Mouse (Mus musculus) spleen, embryonic (tissue): ENCODE results near the gene Pnpla2.

Experiments used
- CTCF ChIA-PET: fragments of 350-600 bp; sonication (Branson Sonifier 250); formaldehyde crosslinking; loops from one replicate; lab custom pipeline; 2022; lab: Charles Lee

The Pnpla2 gene

DNA sequence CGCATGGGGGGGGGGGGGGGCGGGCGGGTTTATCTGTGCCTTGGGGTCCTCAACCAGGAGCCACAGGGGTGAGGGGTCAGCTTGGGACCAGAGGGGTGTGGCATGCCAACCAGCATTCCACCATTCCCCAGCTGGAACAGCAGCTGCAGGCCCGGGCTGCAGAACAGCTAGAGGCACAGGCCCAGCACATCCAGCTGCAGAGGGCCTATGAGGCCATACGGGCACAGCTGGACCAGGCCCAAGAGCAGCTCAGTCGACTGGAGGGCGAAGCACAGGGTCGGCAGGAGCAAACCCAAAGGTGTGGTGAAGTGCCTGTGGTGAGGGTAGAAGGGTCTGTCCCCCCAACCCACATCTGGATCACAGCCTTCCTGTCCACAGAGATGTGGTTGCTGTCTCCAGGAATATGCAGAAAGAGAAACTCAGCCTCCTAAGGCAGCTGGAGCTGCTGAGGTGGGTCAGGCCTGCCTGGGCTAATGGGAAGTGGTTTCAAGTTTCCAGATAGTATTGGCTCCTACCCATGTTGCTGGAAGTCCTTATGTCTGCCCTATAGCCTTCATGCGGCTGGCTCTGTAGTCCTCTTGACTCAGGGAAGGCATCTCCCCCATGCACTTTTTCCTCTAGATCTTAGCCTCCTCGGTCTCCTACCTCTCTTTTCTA, 10.5 kb downstream of the Pnpla2 start:
- CTCF ChIA-PET, result interaction anchor here (0.6 kb wide), 1 partner anchor 8 kb away, joined by 3 read pairs; no protein-coding TSS in a partner anchor

GRCm38 (mm10) chr7:141466045-141466394, 11.0 kb downstream of the Pnpla2 start:
- CTCF ChIA-PET, result interaction anchor here (0.6 kb wide), 1 partner anchor 8 kb away, joined by 3 read pairs; no protein-coding TSS in a partner anchor

- CTCF ChIA-PET, result interaction anchor here (0.6 kb wide), 1 partner anchor 16 kb away, joined by 3 read pairs; no protein-coding TSS in a partner anchor
Observed at GRCm38 (mm10) chr7:141466607-141467148, 11.7 kb downstream of the Pnpla2 start.

GRCm38 (mm10) chr7:141467230-141468030, 12.4 kb downstream of the Pnpla2 start, which contains the start of gene Cd151:
TSS of gene Cd151 (plus strand) at chr7:141467392.
- CTCF ChIA-PET, result interaction anchor here (0.6 to 1.0 kb wide), 2 partner anchors 8 to 17 kb away, joined by 3 read pairs; no protein-coding TSS in a partner anchor

DNA sequence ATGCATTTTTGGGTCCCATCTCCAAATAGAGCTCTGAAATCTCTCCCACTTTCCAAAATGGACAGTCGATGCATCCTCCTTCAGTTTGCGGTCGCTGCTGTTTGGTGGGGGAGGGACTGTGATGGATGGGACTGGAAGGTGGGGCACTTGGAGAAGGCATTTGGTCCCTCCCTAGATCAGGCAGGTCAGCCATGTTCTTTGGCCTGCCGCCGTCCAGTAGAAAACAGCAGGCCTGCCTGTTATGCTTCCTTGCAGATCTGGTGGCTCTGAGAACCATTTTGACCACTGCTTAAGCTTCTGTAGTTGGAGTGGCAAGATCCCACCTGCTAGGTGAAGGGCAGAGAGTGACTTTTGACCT, 13.1 kb downstream of the Pnpla2 start:
- CTCF ChIA-PET, result interaction anchor here (1.0 kb wide), 1 partner anchor 9 kb away, joined by 3 read pairs; no protein-coding TSS in a partner anchor

GRCm38 (mm10) chr7:141468522-141469211, 13.7 kb downstream of the Pnpla2 start:
- CTCF ChIA-PET, result interaction anchor here (0.5 to 1.0 kb wide), 2 partner anchors 9 to 1350 kb away, joined by 3 to 11 read pairs; no protein-coding TSS in a partner anchor

- CTCF ChIA-PET, result interaction anchor here (0.5 kb wide), 1 partner anchor 19 kb away, joined by 3 read pairs; no protein-coding TSS in a partner anchor
Observed at GRCm38 (mm10) chr7:141469352-141469751, 14.4 kb downstream of the Pnpla2 start.

GRCm38 (mm10) chr7:141469901-141470636, 15.1 kb downstream of the Pnpla2 start:
- CTCF ChIA-PET, result interaction anchor here (0.5 kb wide), 1 partner anchor 20 kb away, joined by 3 read pairs; no protein-coding TSS in a partner anchor

DNA sequence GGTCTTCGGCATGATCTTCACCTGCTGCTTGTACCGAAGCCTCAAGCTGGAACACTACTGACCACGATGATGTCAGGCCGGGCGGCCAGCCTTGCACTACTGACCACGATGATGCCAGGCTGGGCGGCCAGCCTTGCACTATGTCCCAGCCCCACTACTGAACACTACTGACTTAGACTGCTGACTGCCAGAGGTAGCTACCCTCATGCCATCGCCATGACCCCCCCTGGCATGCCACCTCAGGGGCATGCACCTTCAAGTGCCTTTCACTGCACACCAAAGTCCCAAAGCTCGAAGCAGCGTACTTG, 15.6 kb downstream of the Pnpla2 start:
- CTCF ChIA-PET, result no interaction called here

DNA sequence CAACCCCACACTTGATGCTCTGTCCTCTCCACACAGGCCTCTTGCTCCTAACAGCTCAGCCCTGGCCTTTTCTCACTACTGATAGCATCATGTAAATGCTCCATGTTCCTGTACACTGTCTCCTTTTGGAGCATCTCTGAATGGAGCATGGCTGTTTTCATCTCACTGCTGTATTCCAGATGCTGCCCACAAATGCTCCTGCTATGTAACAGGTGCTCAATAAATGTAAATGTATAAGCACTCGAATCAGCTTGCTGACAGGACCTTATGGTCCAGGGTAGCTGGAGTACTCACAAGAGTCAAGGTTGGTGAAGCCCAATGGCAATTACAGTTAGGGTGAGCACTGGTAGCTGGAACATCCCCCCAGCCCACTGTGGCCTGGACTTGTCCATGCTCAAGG, 16.2 kb downstream of the Pnpla2 start:
- CTCF ChIA-PET, result interaction anchor here (1.1 kb wide), 1 partner anchor 10 kb away, joined by 6 read pairs; no protein-coding TSS in a partner anchor

DNA sequence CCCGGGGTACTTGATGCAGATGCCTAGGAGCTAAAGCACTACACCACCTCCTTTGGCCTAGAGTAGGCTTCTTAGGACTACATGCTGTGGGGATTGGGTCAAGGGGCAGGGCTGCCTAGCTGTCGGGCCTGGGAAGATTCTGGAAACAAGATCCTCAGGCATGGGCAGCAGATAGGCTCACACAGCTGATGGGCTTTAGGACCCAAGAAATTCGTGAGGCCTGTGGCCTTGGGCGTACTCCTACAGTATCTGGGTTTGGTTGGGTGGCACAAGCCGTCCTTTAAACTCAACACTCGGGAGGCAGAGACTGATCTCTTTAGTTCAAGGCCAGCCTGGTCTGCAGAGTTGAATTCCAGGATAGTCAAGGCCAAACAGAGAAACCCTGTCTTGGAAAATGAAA, 17.2 kb downstream of the Pnpla2 start:
- CTCF ChIA-PET, result no interaction called here

DNA sequence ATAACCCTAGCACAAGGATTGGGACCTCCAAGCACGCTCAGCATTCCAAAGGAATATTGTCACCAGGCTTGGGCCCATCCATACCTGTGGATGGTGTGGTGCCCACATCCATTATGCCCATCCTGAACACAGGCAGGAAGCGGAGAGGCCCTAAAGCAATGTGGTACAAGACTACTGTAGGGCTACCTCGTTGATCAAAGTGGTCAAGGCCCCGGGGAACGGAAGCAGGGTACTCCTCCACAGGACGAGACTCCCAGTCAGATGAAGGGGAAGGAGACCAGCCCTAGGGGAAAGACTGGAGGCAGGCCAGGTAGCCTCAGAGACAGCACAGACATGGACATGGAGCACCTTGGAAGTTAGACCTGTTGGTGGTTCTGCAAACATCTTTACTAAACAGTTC, 17.8 kb downstream of the Pnpla2 start:
- CTCF ChIA-PET, result no interaction called here

- CTCF ChIA-PET, result interaction anchor here (0.6 kb wide), 1 partner anchor 1975 kb away, joined by 3 read pairs; no protein-coding TSS in a partner anchor
Observed at GRCm38 (mm10) chr7:141474160-141474559, 19.2 kb downstream of the Pnpla2 start.

DNA sequence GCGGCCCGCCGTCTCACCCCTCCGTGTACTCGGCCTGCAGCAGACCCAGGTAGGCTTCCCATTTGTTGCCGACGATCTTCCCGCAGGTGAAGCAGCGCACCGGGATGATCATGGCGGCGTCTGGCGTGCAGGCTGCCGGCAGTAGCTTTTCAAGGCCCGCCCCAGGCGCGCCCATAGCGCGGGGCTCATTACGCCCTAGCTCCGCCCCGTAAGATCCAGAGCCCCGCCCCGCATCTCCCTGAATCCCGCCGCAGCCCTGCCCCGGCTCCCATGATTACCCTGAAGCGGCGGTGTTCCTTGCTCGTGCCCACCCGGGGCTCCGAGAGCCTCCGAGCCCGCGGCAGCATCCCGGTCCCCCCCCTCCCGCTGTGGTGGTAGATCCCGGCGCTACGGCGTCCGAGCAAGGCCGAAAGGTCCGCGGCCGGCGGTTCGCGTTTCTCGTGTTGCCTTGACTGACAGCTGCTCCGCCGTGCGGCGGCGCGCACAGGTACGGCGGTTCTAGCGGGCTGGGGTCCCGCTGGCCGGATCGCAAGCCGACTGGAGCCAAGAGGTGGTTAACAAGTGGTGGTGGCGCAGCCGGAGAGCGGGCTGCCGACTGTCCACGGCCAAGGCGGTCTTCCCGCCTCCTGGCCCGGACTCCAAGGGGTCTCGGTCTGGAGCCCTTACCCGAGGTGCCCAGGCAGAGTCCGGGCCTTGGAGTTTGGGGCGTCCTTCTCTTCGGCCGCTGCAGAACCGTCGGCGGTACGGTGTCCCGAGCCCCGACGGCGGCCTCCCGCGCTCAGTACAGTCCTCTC, 20.2 kb downstream of the Pnpla2 start, which contains the start of the genes Polr2l and Tspan4:
Polr2l (minus strand) TSS at position 122 of the 794 bp plus-strand sequence.
Tspan4 (plus strand) TSS at position 230 of the 794 bp plus-strand sequence.
- CTCF ChIA-PET, result interaction anchor here (0.7 kb wide), 1 partner anchor 65 kb away, joined by 3 read pairs; no protein-coding TSS in a partner anchor

- CTCF ChIA-PET, result interaction anchor here (0.7 kb wide), 1 partner anchor 65 kb away, joined by 3 read pairs; no protein-coding TSS in a partner anchor
Observed at GRCm38 (mm10) chr7:141475805-141476158, 20.8 kb downstream of the Pnpla2 start.

DNA sequence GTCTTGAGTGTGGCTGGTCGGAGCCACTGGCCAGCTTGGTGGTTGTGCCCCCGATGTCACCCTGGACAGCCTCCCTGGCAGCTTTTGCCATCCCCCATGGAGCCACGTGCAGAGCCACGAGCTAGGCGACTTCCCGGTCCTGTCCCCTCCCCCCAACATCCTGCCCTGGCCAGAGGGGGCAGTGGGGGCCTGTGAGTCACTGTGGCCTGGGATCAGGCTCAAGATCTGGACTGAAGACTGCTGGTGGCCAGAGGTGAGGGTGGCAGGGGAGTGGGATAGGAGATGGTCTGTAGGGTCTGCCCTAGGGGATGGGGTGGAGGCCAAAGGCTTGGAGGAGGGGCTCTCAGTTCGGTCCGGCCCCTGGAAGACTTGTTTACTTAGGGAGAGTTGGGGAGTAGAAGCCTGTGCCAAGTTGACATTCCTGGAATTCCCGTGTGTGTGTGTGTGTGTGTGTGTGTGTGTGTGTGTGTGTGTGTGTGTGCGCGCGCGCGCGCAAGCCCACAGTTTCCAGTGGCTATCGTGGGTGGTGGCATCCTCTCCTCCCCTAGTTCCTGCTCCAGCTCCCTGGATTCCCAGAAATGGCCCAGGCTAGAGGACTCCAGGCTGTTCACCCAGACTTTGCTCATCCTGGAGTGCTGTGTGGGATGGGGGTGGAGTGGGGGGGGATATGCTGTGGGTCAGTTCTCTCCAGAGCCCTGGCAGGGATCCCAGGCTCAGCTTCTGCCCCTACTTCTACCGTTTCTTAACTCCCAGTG, 21.4 kb downstream of the Pnpla2 start:
- CTCF ChIA-PET, result interaction anchor here (0.7 kb wide), 1 partner anchor 64 kb away, joined by 3 read pairs; no protein-coding TSS in a partner anchor

DNA sequence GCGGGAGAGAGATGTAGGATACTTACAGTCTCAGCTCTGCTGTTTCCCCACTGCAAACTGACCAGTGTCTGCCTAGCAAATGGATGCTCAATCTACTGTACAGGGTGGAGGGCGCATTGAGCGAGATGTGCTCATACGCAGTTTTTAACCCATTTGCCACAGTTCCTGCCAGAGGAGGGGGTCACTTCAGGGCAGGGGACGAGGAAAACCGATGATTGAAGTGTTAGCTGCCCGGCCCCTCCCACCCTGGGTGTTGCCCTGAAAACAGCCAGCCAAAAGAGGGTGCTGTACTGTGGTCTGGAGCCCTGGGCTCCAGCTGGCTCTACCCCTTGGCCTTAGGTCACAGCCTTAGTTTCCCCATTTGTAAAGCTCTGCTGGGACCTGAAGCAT, 22.0 kb downstream of the Pnpla2 start:
- CTCF ChIA-PET, result no interaction called here

GRCm38 (mm10) chr7:141477578-141478269, 22.7 kb downstream of the Pnpla2 start:
- CTCF ChIA-PET, result interaction anchor here (0.5 to 0.6 kb wide), 2 partner anchors 39 to 859 kb away, joined by 3 to 5 read pairs; no protein-coding TSS in a partner anchor
